Mouse (Mus musculus) retina, embryonic 14.5 days (tissue): ENCODE results near the gene Stxbp1.

Experiments used
- DNase-seq: peaks from one replicate; pipeline ENCODE4 v3.0.0-alpha.2; 2015; ENCODE audit warnings: low spot score

Stxbp1 gene

DNA sequence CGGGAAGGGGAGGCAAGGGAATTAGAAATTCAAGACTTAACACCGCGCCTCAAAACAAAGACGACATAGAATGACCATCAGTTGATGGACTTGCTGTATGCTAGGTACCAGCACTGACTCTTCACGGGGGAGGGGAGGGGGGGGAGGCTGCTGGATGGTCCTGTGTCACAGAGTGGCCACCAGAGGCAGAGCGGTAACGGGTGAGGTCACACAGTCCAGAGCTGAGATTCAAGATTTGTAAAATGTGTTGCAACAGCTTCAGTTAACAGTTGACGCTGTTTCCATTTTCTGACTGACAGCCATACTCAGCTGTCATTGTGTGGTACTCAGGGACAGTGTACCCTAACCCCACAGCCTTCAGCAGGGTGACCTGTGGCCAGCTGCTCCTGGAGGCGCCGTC, 94.9 kb downstream of the Stxbp1 start:
- peak; percentile 42 for DNase-seq

- DNase-seq, result no peak
Measured at GRCm38 (mm10) chr2:32751665-32752033, 95.4 kb downstream of the Stxbp1 start.

DNA sequence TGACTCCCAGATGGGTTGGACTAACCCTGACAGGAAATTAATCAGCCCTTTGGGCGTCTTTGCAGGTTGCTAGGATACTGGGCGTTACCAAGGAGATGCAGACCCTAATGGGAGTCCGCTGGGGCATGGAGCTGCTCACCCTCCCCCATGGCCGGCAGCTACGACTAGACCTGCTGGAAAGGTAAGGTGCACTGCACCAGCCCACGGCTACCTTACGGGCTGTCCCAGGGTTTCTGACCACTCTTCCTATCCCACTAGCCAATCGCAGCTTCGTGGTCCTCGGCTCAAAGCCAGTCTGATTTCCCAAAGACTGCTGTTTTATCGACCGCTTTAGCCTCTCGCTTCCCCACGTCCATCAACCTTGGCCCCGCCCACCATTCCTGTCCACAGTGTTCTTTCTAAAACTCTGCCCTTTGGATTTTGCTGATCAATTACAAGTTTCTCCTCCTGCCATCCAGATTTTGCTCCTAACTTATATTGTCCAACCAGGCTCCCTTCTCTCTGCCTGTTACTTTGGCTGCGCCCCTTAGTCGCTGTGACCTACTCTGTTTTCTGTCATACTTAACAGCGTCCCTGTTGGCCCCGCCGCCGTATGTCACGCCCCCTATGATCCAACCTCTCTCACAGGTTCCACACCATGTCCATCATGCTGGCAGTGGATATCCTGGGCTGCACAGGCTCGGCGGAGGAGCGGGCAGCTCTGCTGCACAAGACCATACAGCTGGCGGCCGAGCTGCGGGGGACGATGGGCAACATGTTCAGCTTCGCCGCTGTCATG, 96.0 kb downstream of the Stxbp1 start:
- peak; percentile 85 for DNase-seq

- peak; percentile 18 for DNase-seq
Measured at GRCm38 (mm10) chr2:32750199-32750598, 96.8 kb downstream of the Stxbp1 start.

DNA sequence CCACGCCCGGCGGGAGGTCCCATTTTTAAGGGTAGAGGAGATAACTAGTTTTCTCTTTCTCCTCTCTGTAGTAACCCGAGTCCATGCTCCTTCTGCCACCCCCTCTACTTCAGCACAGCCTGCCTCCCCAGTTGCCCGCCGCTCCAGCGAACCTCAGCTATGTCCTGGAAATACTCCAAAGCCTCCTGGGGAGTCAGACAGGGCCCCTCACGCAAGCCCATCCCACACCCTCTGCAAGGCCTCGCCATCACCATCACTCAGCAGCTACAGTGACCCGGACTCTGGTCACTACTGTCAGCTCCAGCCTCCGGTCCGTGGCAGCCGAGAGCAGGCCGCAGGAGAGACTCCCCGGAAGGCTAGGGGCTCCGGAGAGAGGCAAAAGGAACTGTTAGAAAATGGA, 98.0 kb downstream of the Stxbp1 start:
- DNase-seq, result no peak

- DNase-seq, result no peak
Measured at GRCm38 (mm10) chr2:32744272-32744982, 102.6 kb downstream of the Stxbp1 start.

DNA sequence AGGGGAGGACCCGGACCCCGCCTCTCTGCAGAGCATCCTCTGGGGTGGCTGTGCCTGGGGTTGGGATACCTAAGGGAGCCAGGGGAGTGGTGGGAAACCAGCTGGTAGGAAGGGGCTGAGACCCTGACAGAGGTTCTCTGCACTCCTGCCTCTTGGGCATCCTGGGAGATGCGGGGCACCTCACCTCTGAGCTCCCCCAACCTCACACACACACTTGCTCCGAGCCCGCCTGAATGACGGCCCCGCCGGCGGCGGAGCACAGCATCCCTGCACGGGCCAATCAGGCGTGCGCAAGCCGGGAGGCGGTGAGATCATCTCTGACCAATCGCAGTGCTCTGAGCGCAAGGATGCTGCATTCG, 104.9 kb downstream of the Stxbp1 start:
- peak; percentile 83 for DNase-seq

GRCm38 (mm10) chr2:32741273-32742172, 105.5 kb downstream of the Stxbp1 start:
- peak; percentile 73 for DNase-seq

GRCm38 (mm10) chr2:32740916-32741272, 106.2 kb downstream of the Stxbp1 start, which contains the start of gene 6330409D20Rik:
Gene 6330409D20Rik (minus strand): TSS chr2:32741016.
- no peak for DNase-seq

DNA sequence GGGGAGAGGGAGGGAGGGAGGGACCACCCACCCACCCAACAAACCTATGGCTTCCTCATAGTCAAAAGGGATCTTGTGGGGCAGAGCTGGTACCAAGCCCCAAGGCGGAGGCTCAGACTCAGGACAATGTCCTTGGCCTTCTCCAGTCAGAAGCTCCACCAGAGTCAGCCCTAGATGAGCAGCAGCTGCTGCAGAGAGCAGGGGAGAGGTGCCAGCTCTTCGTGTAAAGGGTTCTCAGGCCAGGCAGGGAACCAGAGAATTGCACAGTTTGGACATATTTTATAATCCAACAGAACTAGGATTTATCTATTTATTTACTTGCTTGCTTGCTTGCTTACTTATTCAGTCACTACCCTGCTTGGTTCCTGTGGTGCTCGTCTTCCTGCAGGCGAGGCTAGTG, 107.7 kb downstream of the Stxbp1 start:
- DNase-seq, result no peak
